Mouse (Mus musculus) retina, adult 2 months (tissue): ENCODE measurements around the gene Cmtm6.
A peak's percentile ranks its signal among the peaks of the same experiment; 100 is the strongest.
"Not testable (repeated sequence)": the region's sequence is repeated elsewhere in the genome, so short reads cannot be mapped to it uniquely, and the experiment has no call there.

Source experiments
- DNase-seq: peaks from one replicate; pipeline ENCODE4 v3.0.0-alpha.2; 2012; ENCODE audit warnings: low read depth, low spot score

Gene Cmtm6

GRCm38 (mm10) chr9:114731011-114731755 is at the start of gene Cmtm6:
Gene Cmtm6, plus strand, starts transcription at chr9:114731116.
- DNase-seq = peak; percentile 81

GRCm38 (mm10) chr9:114682193-114682592 is 48.7 kb upstream of the Cmtm6 start:
- DNase-seq = no peak

GRCm38 (mm10) chr9:114686245-114686644 is 44.7 kb upstream of the Cmtm6 start:
- DNase-seq = no peak

GRCm38 (mm10) chr9:114687639-114688038 is 43.3 kb upstream of the Cmtm6 start:
- no peak for DNase-seq

GRCm38 (mm10) chr9:114688252-114688952 is 42.5 kb upstream of the Cmtm6 start, which contains the start of gene Dync1li1:
Gene Dync1li1, plus strand, starts transcription at chr9:114688790.
- peak; percentile 92 for DNase-seq

GRCm38 (mm10) chr9:114688953-114689407 is 41.9 kb upstream of the Cmtm6 start:
- DNase-seq = no peak

GRCm38 (mm10) chr9:114690119-114690601 is 40.8 kb upstream of the Cmtm6 start:
- no peak for DNase-seq

GRCm38 (mm10) chr9:114691112-114691511 is 39.8 kb upstream of the Cmtm6 start:
- DNase-seq = no peak

GRCm38 (mm10) chr9:114695662-114696061 is 35.3 kb upstream of the Cmtm6 start:
- not testable (repeated sequence) for DNase-seq

GRCm38 (mm10) chr9:114697072-114697471 is 33.8 kb upstream of the Cmtm6 start:
- no peak for DNase-seq

- DNase-seq = no peak
These were observed 33.0 kb upstream of the Cmtm6 start for GRCm38 (mm10) chr9:114697926-114698325.

GRCm38 (mm10) chr9:114699262-114699661 is 31.7 kb upstream of the Cmtm6 start:
- no peak for DNase-seq

GRCm38 (mm10) chr9:114699882-114700665 is 30.8 kb upstream of the Cmtm6 start:
- no peak for DNase-seq

- no peak for DNase-seq
These were observed 29.9 kb upstream of the Cmtm6 start for GRCm38 (mm10) chr9:114701031-114701430.

- no peak for DNase-seq
These were observed 29.0 kb upstream of the Cmtm6 start for GRCm38 (mm10) chr9:114701921-114702320.

- no peak for DNase-seq
These were observed 23.1 kb upstream of the Cmtm6 start for GRCm38 (mm10) chr9:114707805-114708204.

GRCm38 (mm10) chr9:114710345-114710744 is 20.6 kb upstream of the Cmtm6 start:
- DNase-seq = no peak

GRCm38 (mm10) chr9:114713481-114713880 is 17.4 kb upstream of the Cmtm6 start:
- no peak for DNase-seq

- DNase-seq = no peak
These were observed 14.1 kb upstream of the Cmtm6 start for GRCm38 (mm10) chr9:114716677-114717331.

GRCm38 (mm10) chr9:114727315-114727714 is 3.6 kb upstream of the Cmtm6 start:
- peak; percentile 48 for DNase-seq

GRCm38 (mm10) chr9:114728432-114728831 is 2.5 kb upstream of the Cmtm6 start:
- DNase-seq = not testable (repeated sequence)
